Mouse (Mus musculus) hematopoietic stem cell, adult 5-6 weeks (primary cell): ENCODE results near the gene B4galt5. TPM values are rescaled to one million over a fixed set of nuclear protein-coding genes. Genes with fewer than 3 reads are reported as not detected.

Source experiments
- ATAC-seq, 2 experiments: fragments of 125-278 bp in 1 of 2; replicated peaks in 1 of 2; 2 replicates each; pipeline ENCODE4 v1.8.0; 2016 to 2017; ENCODE audit warnings: inconsistent platforms in 2 of 2, mild to moderate bottlenecking in 2 of 2, moderate number of reproducible peaks in 2 of 2, low read depth in 1 of 2, moderate TSS enrichment in 1 of 2; ENCODE audit not compliant: low FRiP score in 2 of 2, poor library complexity in 2 of 2, severe bottlenecking in 2 of 2, insufficient read depth in 1 of 2, low TSS enrichment in 1 of 2
- total RNA-seq: library from RNA; stranded (forward); fragments of 172-1452, 232-1000 nt; gene quantifications from 2 replicates; pipeline ENCODE4 v1.2.3, GENCODE M21; 2017

B4galt5 gene
- total RNA-seq, 1 experiment from 2014 or later = 21.1 TPM

GRCm38 (mm10) chr2:167299861-167300667 lies 48.9 kb downstream of the B4galt5 start:
- peak in 1 of 2 experiments; percentile 19; a peak in 1 of 4 replicates for ATAC-seq

- no peak for ATAC-seq
Measured at GRCm38 (mm10) chr2:167298729-167299705, 50.0 kb downstream of the B4galt5 start.

- ATAC-seq = no peak
Measured at GRCm38 (mm10) chr2:167297985-167298384, 51.0 kb downstream of the B4galt5 start.

DNA sequence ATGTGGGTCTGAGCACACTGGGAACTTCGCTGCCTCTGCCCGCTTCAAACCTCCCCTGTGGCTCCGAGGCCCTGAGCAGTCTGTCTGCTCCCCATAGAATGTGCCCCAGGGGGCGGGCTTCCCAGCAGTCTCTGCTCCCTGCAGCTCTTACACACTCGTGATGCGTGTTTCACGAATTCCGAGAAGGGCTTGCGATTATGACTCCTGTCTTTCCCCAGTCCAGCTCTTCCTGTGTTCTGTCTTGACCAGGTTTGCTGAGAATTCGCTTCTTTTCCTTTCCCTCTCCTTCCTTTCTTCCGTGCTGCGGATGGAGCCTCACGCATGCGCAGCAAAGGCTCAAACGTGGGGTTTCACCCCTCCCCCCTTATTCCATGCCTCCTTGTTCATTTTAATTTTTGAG lies 54.1 kb downstream of the B4galt5 start:
- ATAC-seq = no peak

- ATAC-seq = no peak
Measured at GRCm38 (mm10) chr2:167294216-167294615, 54.8 kb downstream of the B4galt5 start.

- no peak; a peak in 1 of 4 replicates for ATAC-seq
Measured at GRCm38 (mm10) chr2:167293289-167294085, 55.5 kb downstream of the B4galt5 start.

GRCm38 (mm10) chr2:167292854-167293253 lies 56.1 kb downstream of the B4galt5 start:
- no peak for ATAC-seq

DNA sequence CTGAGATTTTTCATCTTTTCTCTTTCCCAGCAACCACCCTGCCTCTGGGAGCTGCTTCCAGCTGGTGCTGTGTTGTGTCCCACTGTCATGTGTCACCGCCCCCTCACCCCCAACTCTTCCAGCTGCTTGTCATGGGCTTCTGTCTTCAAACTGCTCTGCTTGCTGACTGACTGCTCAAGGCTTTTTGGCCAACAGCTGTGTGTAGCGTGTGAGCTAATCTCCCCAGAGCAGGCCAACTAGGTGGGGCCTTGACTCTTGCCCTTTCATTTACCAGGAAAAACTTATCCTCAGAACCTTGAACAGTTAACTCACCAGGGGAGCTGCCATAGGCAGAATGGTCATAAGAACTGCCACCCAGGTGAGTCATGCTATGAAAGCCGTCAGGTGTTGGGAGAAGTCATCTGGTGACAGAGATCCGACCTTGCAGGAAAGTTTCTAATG lies 56.8 kb downstream of the B4galt5 start:
- no peak for ATAC-seq

- ATAC-seq = no peak
Measured at GRCm38 (mm10) chr2:167291656-167292055, 57.3 kb downstream of the B4galt5 start.

DNA sequence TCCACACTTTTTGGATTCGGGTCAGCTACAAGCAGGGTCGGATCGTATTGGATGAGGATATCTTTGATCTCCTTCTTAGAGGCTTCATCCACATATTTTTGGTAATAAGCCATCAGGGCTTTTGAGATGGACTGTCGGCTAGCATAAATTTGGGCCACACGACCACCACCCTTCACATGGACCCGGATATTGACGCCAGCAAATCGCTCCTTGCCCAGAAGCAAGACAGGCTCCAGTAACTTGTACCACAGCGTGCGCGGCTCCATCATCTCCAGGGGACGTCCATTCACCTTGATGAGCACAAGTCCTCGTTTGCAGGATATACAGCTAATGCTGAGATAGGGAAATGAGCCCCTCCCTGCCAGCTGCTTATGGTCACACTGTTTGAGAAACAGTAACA lies 67.5 kb downstream of the B4galt5 start:
- ATAC-seq = no peak

DNA sequence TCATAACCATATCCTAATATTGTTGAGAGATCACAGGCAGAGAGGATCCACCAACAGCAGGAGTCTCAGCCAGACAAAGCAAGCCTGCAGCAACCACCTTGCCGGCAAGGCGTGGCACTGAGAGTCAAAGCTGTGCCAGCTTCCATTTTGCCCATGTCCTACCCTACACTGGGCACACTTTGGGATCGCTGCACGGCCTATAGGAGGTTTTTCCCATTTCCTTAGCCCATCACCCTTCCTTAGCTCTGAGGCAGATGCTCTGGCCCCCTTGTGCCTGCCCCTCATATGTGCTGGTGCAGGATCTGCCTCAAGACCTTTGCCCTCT lies 68.0 kb downstream of the B4galt5 start:
- peak in 1 of 2 experiments; percentile 35; a peak in 2 of 4 replicates for ATAC-seq

- peak; percentile 82 to 83 for ATAC-seq
Measured at GRCm38 (mm10) chr2:167280090-167280985, 68.6 kb downstream of the B4galt5 start.

DNA sequence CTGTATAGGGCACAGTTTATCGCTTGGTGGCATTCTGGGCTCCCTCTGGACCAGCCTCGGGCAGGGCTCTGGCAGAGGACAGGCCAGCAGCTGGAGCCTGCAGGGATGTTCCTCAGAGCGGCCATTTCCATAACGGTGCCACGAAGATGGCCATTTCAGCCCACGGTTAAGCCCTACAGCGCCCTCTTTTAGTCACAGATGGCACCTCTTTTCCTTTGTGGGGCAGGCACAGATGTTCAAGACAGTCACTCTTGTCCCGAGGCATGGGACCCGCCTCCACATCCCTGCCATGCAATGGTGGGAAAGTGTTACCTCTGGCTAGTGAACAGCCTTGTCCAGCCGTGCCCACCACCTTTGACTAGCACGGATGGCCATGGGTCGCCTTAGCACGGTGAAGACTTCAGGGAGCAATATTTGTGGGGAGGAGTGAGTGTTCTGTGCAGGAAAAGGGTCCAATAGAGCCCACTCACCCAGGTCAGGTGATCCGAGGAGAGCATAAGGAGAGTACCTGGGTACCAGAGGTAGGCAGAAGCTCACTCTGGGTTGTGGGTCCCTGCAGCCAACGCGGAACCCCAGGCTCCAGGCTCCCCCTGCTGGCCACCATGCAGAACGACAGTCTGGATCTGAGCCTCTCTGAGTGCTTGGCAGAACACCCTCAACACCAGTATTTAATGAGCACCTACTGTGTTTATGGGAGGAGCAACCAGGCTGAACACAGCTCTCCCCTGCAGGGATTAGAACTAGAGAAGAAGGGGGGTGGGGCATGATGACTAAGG lies 70.0 kb downstream of the B4galt5 start:
- ATAC-seq = peak in 1 of 2 experiments; percentile 83; a peak in 2 of 4 replicates

DNA sequence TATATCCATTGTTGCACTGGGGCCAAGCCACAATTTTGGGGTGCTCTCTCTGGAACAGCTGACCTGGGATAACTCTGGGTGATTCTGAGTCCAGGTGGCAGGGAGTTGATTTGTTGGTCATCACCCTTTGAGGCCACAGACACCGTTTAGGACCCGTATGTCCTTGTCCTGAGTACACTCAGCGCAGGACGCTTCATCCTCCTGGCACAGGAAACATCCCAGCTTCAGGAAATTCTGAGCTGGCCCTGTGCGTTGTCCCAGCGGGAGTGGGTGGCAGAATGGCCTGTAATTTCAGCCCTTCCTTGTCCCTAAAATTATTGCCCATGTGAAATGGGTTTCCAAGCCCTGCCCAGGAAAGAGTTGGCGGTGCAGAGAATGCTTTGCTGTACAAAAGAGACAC lies 71.0 kb downstream of the B4galt5 start:
- no peak for ATAC-seq

DNA sequence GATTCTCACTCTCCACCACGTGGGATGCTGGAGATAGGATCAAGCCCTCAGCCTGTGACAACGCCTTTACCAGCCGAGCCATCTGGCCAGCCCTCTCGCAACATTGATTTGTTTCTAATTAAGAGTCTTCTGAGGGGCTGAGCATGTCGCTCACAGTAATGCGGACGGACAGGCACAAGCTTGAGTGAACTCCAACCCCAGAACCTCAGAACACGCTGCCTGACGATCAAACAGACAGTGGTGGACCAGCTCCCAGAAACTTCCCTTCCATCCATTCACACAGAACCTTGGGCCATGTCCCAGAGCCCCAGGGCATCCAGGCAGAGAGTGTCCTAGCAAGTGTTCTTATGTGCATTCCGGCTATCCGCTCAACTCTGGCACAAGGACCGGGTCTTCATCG lies 72.0 kb downstream of the B4galt5 start:
- ATAC-seq = no peak

DNA sequence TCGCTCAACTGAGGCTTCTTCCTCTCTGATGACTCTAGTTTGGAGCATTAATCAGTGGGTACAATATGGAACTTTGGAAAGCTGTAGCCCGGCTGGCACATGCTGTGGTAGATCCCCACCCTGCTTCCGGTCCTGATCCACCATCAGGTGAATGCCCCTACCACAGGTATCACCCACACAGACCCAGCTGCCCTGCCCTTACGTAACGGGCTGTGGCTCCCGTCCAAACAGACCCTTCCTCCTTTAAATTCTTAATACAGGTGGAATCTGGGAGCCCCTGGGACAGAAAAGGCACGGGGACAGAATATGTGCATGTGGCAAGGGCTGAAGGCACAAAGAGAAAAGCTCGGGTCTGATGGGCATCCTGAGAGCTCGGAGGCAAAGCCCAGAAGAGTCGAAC lies 73.1 kb downstream of the B4galt5 start:
- ATAC-seq = no peak
